Comparison of ENCODE assay signal across 13 mouse cellular contexts in the genomic region with DNA sequence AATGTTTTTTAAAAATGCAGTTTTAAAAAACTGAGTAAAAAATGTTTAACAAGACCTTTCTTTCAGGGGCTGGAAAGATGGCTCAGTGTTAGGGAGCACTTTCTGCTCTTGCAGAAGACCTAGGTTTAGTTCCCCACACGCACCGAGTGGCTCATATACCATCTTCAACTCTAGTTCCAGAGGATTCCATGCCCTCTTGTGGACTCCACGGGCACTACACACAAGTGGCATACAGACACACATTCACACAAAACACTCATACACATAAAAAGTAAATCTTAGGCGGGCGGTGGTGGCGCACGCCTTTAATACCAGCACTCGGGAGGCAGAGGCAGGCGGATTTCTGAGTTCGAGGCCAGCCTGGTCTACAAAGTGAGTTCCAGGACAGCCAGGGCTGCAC. TPM values are rescaled to one million over a fixed set of nuclear protein-coding genes. Genes with fewer than 3 reads are reported as not detected.
A peak's percentile ranks its signal among the peaks of the same experiment; 100 is the strongest.
DNase-seq lines count a peak whose midpoint lies in the region; TF ChIP-seq lines count a peak whose summit lies in the region.
"Had no signal": no experiment of that assay in that cellular context is flagged by ENCODE, and none has a peak within 500 bp of the region (broad histone marks: within the 10 kb centered on the region; RNA-seq: fewer than 3 reads in every experiment).

No protein-coding gene starts in this region.

- TF ChIP-seq POLR2A in bone marrow, adult 2 months (IDR thresholded peaks at IDR 0.05; ENCODE audit: borderline replicate concordance, control insufficient read depth, low read depth, low read length) = no peak

- no peak overlapping the region for H3K4me3 ChIP-seq in bone marrow, adult 2 months (replicated peaks; ENCODE audit: control insufficient read depth, low read depth, low read length)
- H3K4me3 ChIP-seq: hindbrain, embryonic 13.5 days; lung, embryonic 15.5 days; myocyte had no signal

- 92% methylated on average over 10 of the region's 10 CpGs for WGBS in bone marrow, adult 2 months

- DNase-seq in kidney, postnatal 4 days = peak; percentile 38 to 48
- no peak for DNase-seq in kidney, postnatal 14 days
- peak; percentile 10 for DNase-seq in thymus, postnatal 25 days
- no peak for DNase-seq in thymus, adult 18-20 months
- no peak for DNase-seq in adrenal gland, postnatal 36 days
- DNase-seq in frontal cortex, postnatal 14 days (ENCODE audit: low spot score in 2 of 2) = no peak
- DNase-seq: adrenal gland, adult 8-10 months; cerebellum, adult 9-10 months; right cerebral cortex, postnatal 25 days had no signal

- no peaks in the 10 kb centered on the region for H3K4me1 ChIP-seq in bone marrow, adult 2 months (ENCODE audit: control insufficient read depth, insufficient read depth, low read length)
- H3K4me1 ChIP-seq: hindbrain, embryonic 13.5 days had no signal

- TF ChIP-seq CTCF in bone marrow, adult 2 months (IDR thresholded peaks at IDR 0.05; ENCODE audit: control insufficient read depth, insufficient read depth, low read length) = peak; percentile 4; the same call in 1 of the 2 replicates

- no peak overlapping the region for H3K27ac ChIP-seq in bone marrow, adult 2 months (ENCODE audit: control insufficient read depth, insufficient read depth, low read depth, low read length, poor library complexity)
- H3K27ac ChIP-seq: hindbrain, embryonic 13.5 days; lung, embryonic 15.5 days had no signal

RNA-seq across cellular contexts. Expression of gene Cdc5l, which starts 27.3 kb away (rescaled TPM):
- 28.3 and 44.9 TPM in 2 replicates for polyA plus RNA-seq in bone marrow, adult 2 months (2011; ENCODE audit: insufficient read depth, insufficient read length, low replicate concordance, missing spikeins)
- total RNA-seq in adrenal gland, postnatal 36 days (2021) = 10 to 100 TPM; 41.3 to 46.8 TPM

Comparison
In these comparisons a context has a peak if more than half of its experiments do, and no peak if none do; other contexts are left out.
1. DNase-seq: peak in kidney, postnatal 4 days (2 of 2) and thymus, postnatal 25 days (single experiment); none in kidney, postnatal 14 days (single experiment), thymus, adult 18-20 months (0 of 2), adrenal gland, postnatal 36 days (0 of 2) and frontal cortex, postnatal 14 days (0 of 2).